Mouse (Mus musculus) ovary, adult 18-20 months (tissue): Measurements from ENCODE around the gene Arhgap44.

Source experiments
- DNase-seq: peaks from one replicate; pipeline ENCODE4 v3.0.0; 2022; ENCODE audit warnings: low spot score, mixed read lengths

The Arhgap44 gene

GRCm38 (mm10) chr11:65088451-65089222, 74.1 kb downstream of the Arhgap44 start:
- DNase-seq: no peak

- DNase-seq: no peak
These were observed 82.0 kb downstream of the Arhgap44 start for GRCm38 (mm10) chr11:65080761-65081160.

- DNase-seq: no peak
These were observed 82.5 kb downstream of the Arhgap44 start for GRCm38 (mm10) chr11:65080274-65080673.

GRCm38 (mm10) chr11:65069609-65070008, 93.2 kb downstream of the Arhgap44 start:
- DNase-seq: no peak

- DNase-seq: no peak
These were observed 93.7 kb downstream of the Arhgap44 start for GRCm38 (mm10) chr11:65069051-65069450.

GRCm38 (mm10) chr11:65065201-65065600, 97.6 kb downstream of the Arhgap44 start:
- DNase-seq: no peak

GRCm38 (mm10) chr11:65061437-65061836, 101.3 kb downstream of the Arhgap44 start:
- DNase-seq: no peak

- no peak for DNase-seq
These were observed 103.2 kb downstream of the Arhgap44 start for GRCm38 (mm10) chr11:65059531-65059930.

GRCm38 (mm10) chr11:65058224-65058908, 104.4 kb downstream of the Arhgap44 start:
- no peak for DNase-seq

- DNase-seq: no peak
These were observed 107.2 kb downstream of the Arhgap44 start for GRCm38 (mm10) chr11:65055596-65055995.

GRCm38 (mm10) chr11:65054216-65054615, 108.5 kb downstream of the Arhgap44 start:
- no peak for DNase-seq

GRCm38 (mm10) chr11:65050819-65051218, 111.9 kb downstream of the Arhgap44 start:
- DNase-seq: no peak

GRCm38 (mm10) chr11:65049090-65049489, 113.7 kb downstream of the Arhgap44 start:
- no peak for DNase-seq

GRCm38 (mm10) chr11:65040556-65040955, 122.2 kb downstream of the Arhgap44 start:
- DNase-seq: no peak

- DNase-seq: no peak
These were observed 123.2 kb downstream of the Arhgap44 start for GRCm38 (mm10) chr11:65039517-65040095.

GRCm38 (mm10) chr11:65038996-65039395, 123.8 kb downstream of the Arhgap44 start:
- no peak for DNase-seq

GRCm38 (mm10) chr11:65032221-65032620, 130.5 kb downstream of the Arhgap44 start:
- no peak for DNase-seq

GRCm38 (mm10) chr11:65030201-65030600, 132.6 kb downstream of the Arhgap44 start:
- DNase-seq: no peak

GRCm38 (mm10) chr11:65028049-65028448, 134.7 kb downstream of the Arhgap44 start:
- no peak for DNase-seq

- DNase-seq: no peak
These were observed 140.0 kb downstream of the Arhgap44 start for GRCm38 (mm10) chr11:65022771-65023170.

- DNase-seq: no peak
These were observed 142.0 kb downstream of the Arhgap44 start for GRCm38 (mm10) chr11:65020744-65021143.

- DNase-seq: no peak
These were observed 146.0 kb downstream of the Arhgap44 start for GRCm38 (mm10) chr11:65016754-65017153.

GRCm38 (mm10) chr11:65013906-65014305, 148.9 kb downstream of the Arhgap44 start:
- no peak for DNase-seq
